Mouse (Mus musculus) G1E (cell line): Measurements from ENCODE around the gene Plcd1. TPM values are rescaled to one million over a fixed set of nuclear protein-coding genes. Genes with fewer than 3 reads are reported as not detected.

Source experiments
- ATAC-seq: 2 replicates; pipeline ENCODE4 v1.8.0; 2016; ENCODE audit warnings: mild to moderate bottlenecking; ENCODE audit not compliant: insufficient number of reproducible peaks, poor library complexity, low FRiP score, severe bottlenecking; ENCODE audit errors: extremely low read depth
- DNase-seq: peaks from one replicate; pipeline ENCODE4 v3.0.0; 2012; ENCODE audit warnings: low spot score
- H3K27me3 ChIP-seq: 2 replicates; pipeline ENCODE4 v1.6.1; 2012; ENCODE audit warnings: mild to moderate bottlenecking, low read length, inconsistent platforms; ENCODE audit not compliant: insufficient read depth
- H3K36me3 ChIP-seq: replicated peaks from 2 replicates; pipeline ENCODE3; 2012; ENCODE audit warnings: mild to moderate bottlenecking, inconsistent platforms
- H3K4me1 ChIP-seq: 2 replicates; pipeline ENCODE4 v1.6.1; 2012; ENCODE audit warnings: low read depth, low read length, inconsistent platforms, mixed read lengths; ENCODE audit not compliant: insufficient read depth
- H3K4me3 ChIP-seq: 2 replicates; pipeline ENCODE4 v1.5.1; 2012; ENCODE audit warnings: low read depth, mild to moderate bottlenecking, inconsistent platforms, low read length, moderate library complexity, mixed read lengths
- H3K9me3 ChIP-seq: replicated peaks from 2 replicates; pipeline ENCODE4 v1.6.1; 2012; ENCODE audit warnings: inconsistent platforms
- CTCF ChIP-seq: IDR thresholded peaks from 2 replicates; pipeline ENCODE4 v1.5.1; 2012; ENCODE audit warnings: low read depth, low read length, inconsistent platforms, mixed read lengths
- GATA1 ChIP-seq: IDR thresholded peaks from 2 replicates; pipeline ENCODE4 v1.6.1; 2012; ENCODE audit warnings: borderline replicate concordance, low read length, inconsistent platforms, mixed read lengths
- GATA2 ChIP-seq: IDR thresholded peaks from 2 replicates; pipeline ENCODE4 v1.6.1; 2012; ENCODE audit warnings: low read depth, low read length, inconsistent platforms, borderline replicate concordance
- POLR2AphosphoS5 ChIP-seq: IDR thresholded peaks from 2 replicates; pipeline ENCODE4 v1.6.1; 2012; ENCODE audit warnings: low read depth, low read length, inconsistent platforms; ENCODE audit not compliant: insufficient replicate concordance
- TAL1 ChIP-seq: conservative IDR thresholded peaks from 2 replicates; pipeline ENCODE4 v1.6.1; 2012; ENCODE audit warnings: low read depth, low read length, inconsistent platforms, mixed read lengths
- polyA plus RNA-seq: library from polyadenylated mRNA; stranded (reverse); fragments of >175 nt; gene quantifications from 2 replicates; pipeline ENCODE4 v1.2.3, GENCODE M21; 2012
- total RNA-seq, 2 experiments: library from RNA; stranded (forward) in 1 of 2; stranded (reverse) in 1 of 2; fragments of 200-1000 nt in 1 of 2; fragments of >200 nt in 1 of 2; fragmentation: Nextera tagmentation in 1 of 2; gene quantifications; 2 replicates each; pipeline ENCODE4 v1.2.3; 2014 to 2017

Gene Plcd1
- total and polyA plus RNA-seq, 3 experiments, result not detected

DNA sequence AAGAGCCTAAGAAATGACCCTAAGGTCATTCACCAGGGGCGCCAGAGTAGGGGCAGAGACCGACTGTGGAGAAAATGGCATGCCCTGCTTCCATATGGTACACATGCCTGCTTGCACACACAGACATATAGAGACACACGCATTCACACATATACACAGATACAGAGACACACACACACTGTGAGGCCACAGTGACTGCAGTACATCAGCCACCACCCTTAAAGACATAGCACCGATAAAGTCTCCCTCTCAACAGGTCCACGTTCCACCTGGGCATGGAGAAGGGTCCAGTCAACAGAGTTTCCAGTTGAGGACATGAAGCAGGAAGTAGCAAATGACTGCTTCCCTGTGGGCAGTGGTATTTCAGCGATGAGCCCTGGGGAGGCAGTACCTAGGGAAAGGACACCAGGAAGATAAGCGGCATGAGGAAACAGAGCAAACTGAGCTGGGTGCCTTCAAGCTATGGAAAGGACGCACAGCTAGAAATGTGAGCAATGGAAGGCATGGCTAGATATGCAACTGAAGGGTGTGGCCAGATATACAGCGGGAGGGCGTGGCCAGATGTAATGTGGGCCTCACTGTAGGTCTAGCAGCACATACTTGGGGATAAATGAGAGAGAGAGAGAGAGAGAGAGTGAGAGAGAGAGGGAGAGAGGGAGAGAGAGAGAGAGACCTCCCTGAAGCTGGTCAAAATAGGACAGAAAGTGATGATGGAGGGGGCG lies 45.0 kb downstream of the Plcd1 start:
- no peaks in the 10 kb centered on the region for H3K36me3 ChIP-seq
- TF ChIP-seq GATA1 (no peak), TAL1 (no peak), CTCF (no peak), GATA2 (no peak), POLR2AphosphoS5 (no peak)
- DNase-seq (no peak), ATAC-seq (no peak)
- H3K4me3 ChIP-seq, result no peak overlapping the region
- H3K9me3 ChIP-seq, result peaks cover 90% of the 10 kb centered on the region
- H3K4me1 ChIP-seq, result no peaks in the 10 kb centered on the region
- H3K27me3 ChIP-seq, result no peaks in the 10 kb centered on the region

- H3K36me3 ChIP-seq, result no peaks in the 10 kb centered on the region
- no peak for DNase-seq
- ATAC-seq, result no peak
- no peaks in the 10 kb centered on the region for H3K4me1 ChIP-seq
- peaks cover 76% of the 10 kb centered on the region for H3K9me3 ChIP-seq
- TF ChIP-seq GATA2, result no peak
- no peak for TF ChIP-seq POLR2AphosphoS5
- no peak for TF ChIP-seq TAL1
- TF ChIP-seq CTCF, result no peak
- TF ChIP-seq GATA1, result no peak
- H3K4me3 ChIP-seq, result no peak overlapping the region
- no peaks in the 10 kb centered on the region; the same call in 1 of the 2 replicates for H3K27me3 ChIP-seq
These were observed 53.1 kb downstream of the Plcd1 start for GRCm38 (mm10) chr9:119040101-119040775.

DNA sequence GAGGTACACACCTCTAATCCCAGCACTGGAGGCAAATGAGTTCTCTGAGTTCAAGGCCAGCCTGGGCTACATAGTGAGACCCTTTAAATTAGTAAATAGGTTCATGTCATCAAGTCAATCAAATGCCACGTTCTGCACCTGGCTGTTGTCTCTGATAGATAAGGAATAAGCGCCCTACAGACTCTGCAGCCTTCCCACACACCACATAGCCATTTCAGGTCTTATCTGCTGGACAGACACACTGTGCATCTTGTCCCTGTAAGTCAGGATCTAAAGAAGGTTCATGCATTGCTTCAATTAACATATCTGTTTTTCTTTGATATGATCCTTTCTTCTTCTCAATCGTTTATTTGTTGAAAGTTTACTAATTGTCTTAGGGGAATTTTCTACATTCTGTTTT lies 54.7 kb downstream of the Plcd1 start:
- TF ChIP-seq TAL1 (no peak), CTCF (no peak), POLR2AphosphoS5 (no peak)
- Histone ChIP-seq H3K4me1 (no peaks in the 10 kb centered on the region), H3K9me3 (peaks cover 78% of the 10 kb centered on the region), H3K36me3 (no peaks in the 10 kb centered on the region), H3K4me3 (no peak overlapping the region), H3K27me3 (no peaks in the 10 kb centered on the region; the same call in 1 of the 2 replicates)
- no peak for ATAC-seq
- no peak for DNase-seq

- ATAC-seq (no peak), DNase-seq (no peak)
- Histone ChIP-seq H3K4me3 (no peak overlapping the region), H3K36me3 (no peaks in the 10 kb centered on the region), H3K27me3 (no peaks in the 10 kb centered on the region; the same call in 1 of the 2 replicates), H3K9me3 (peaks cover 80% of the 10 kb centered on the region), H3K4me1 (no peaks in the 10 kb centered on the region)
- no peak for TF ChIP-seq TAL1
- no peak for TF ChIP-seq CTCF
- TF ChIP-seq GATA2, result no peak
- TF ChIP-seq POLR2AphosphoS5, result no peak
- TF ChIP-seq GATA1, result no peak
These were observed 56.1 kb downstream of the Plcd1 start for GRCm38 (mm10) chr9:119037076-119037730.

GRCm38 (mm10) chr9:119035836-119036235 lies 57.5 kb downstream of the Plcd1 start:
- Histone ChIP-seq H3K9me3 (peaks cover 82% of the 10 kb centered on the region), H3K36me3 (no peaks in the 10 kb centered on the region), H3K4me1 (no peaks in the 10 kb centered on the region), H3K4me3 (no peak overlapping the region), H3K27me3 (no peaks in the 10 kb centered on the region; the same call in 1 of the 2 replicates)
- DNase-seq, result no peak
- TF ChIP-seq GATA2, result no peak
- TF ChIP-seq GATA1, result no peak
- no peak for TF ChIP-seq POLR2AphosphoS5
- TF ChIP-seq TAL1, result no peak
- no peak for TF ChIP-seq CTCF
- no peak for ATAC-seq
